Mouse (Mus musculus) cerebellum, adult 18-20 months (tissue): ENCODE measurements at regions not wholly inside any gene's neighbourhood (a gene's known extent, or its start where the extent isn't known, plus 50 kb on each side); places are given as distances from the start of the nearest gene placed in this dataset.

ENCODE experiments used
- DNase-seq, 2 experiments: peaks; one replicate each; pipeline ENCODE4 v3.0.0; 2021

DNA sequence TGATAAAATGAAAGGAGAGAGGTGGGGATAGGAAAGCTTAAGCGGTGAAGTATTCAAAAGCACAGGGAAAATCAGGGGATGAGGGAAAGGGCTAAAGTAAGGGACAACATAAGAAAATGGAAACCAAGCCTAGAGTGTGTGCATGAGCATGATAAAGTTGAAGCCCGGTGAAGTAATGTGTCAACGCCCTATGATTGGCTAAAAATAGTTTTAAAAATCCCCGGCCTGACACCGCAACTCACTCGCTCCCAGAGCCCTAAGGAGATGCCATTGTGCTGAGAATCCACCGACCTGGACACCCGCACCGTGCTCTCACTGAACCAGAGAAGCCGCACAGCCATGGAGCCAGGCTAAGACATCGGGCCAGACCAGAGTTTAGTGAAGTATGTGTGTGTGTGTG lies 210.3 kb upstream of the Zic4 start:
- DNase-seq = no peak

GRCm38 (mm10) chr9:91159311-91159710 lies 202.9 kb upstream of the Zic4 start:
- no peak for DNase-seq

DNA sequence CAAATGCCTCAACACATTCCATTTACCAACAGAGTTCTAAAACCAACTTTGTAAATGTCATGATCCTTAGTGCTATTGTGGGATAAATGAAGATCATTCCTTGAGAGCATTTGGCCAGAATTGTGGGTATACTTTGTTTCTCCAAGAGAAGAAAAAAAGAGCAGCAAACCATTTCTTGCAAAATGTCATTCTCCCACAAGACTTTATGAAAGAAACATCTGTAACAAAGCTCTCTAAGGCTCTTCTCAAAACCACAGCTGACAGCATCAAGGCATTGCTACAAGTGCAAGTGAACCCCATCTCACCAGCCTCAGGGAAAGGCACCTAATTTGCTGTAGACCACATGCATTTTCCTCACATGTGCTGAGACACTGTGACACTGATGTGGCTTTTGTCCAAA lies 194.3 kb upstream of the Zic4 start:
- no peak for DNase-seq

DNA sequence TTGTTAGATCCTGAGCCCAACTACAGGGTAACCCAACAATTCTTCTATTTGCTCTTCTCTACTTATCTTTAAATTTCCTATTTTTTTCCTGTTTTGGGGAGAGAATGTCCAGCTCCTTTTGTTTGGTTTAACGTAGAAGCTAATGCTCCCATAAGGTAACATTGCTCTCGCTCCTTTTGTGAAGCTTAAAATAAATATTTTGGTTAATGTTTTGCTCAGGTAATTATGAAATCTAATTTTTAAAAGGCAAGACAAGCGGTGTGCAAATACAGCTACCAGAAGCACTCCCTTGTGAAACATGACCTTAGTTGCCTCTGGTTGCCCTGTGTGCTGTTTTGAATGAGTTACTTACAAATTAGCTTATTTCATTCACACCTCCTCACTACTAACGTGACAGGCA lies 169.0 kb upstream of the Zic4 start:
- DNase-seq = no peak

DNA sequence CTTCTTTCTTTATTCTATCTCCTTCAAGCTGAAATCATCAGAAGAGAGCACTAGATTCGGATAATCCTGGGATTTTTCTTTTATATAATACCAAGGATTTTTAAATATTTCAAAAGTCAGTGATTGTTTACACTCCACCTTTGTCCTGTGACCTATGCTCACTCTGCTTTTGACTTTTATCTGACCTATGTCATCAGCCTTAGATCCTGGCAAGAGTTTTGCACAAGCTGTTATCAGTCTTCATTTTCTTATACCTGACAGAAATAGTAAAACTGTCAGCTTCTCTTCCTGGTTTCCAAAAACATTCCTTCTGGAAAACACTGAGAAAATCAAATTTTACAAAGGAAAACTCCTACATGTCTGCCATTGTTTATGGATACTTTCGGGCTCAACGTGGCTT lies 168.3 kb upstream of the Zic4 start:
- no peak for DNase-seq

- DNase-seq = no peak
Measured at GRCm38 (mm10) chr9:91207281-91207680, 154.9 kb upstream of the Zic4 start.

DNA sequence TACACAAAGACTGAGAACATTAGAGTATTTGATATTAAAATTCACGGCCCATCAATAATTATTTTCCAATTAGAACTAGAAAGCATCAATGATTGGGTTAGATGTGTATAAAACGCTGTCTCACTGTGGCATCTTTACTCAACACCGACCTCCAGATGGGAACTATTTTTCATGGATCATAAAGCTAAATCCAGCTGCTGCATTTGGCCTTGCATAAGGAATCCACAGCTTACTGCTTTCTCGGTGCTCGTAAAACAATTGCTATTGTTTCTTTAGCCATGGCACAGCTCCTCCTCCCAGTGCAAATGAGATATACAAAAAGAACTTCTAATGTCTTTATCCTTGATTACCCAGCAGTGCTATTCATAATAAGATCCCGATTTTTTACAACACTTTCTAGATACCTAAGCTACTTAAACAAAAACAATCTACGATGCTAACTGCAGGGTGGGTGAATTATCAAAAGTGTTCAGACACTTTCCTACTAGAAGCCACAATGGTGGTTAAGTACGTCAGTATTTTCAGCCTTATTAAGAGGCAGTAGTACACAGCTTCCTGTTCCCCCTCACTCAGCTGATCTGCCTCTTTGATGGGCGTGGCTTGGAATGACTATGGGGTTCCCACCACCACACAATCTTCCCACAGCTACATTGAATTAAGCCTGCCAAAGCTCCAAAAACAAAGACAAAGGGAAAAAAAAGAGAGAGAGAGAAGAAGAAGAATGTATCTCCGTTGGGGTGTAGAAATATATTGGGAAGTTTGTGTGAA lies 134.4 kb upstream of the Zic4 start:
- no peak for DNase-seq

GRCm38 (mm10) chr9:91228525-91228924 lies 133.7 kb upstream of the Zic4 start:
- no peak for DNase-seq

DNA sequence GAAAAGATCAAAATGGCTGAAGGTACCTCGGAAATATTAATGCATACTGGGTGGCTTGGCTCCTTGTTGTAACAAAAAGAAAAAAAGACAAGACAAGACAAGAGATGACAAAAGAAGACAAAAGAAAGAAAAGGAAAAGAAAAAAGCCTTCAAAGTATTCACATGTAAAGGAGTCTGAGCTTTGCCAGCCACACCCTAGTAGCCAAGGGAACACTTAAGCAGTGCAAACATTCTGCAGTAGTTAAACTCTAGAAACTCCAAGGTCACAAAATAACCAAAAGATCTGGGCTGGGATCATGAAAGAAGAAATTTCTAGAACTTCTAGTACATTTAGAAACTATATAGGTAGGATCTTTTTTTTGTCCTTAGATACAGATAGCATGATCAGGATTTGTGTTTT lies 108.3 kb upstream of the Zic4 start:
- no peak for DNase-seq

GRCm38 (mm10) chr9:91291340-91291739 lies 70.9 kb upstream of the Zic4 start:
- DNase-seq = no peak
